Mouse (Mus musculus) C2C12 (cell line): ENCODE data around the gene Bcor.

Experiments used
- CEBPB ChIP-seq: IDR thresholded peaks from one replicate; pipeline ENCODE4 v1.6.1; 2011; ENCODE audit warnings: low read depth, mild to moderate bottlenecking, control low read depth, moderate library complexity
- CTCF ChIP-seq: IDR thresholded peaks from one replicate; pipeline ENCODE4 v1.5.1; 2011; ENCODE audit not compliant: control insufficient read depth, insufficient read depth, insufficient read length
- MAX ChIP-seq: IDR thresholded peaks from one replicate; pipeline ENCODE4 v1.6.1; 2011; ENCODE audit warnings: mild to moderate bottlenecking, control low read depth
- MYOD1 ChIP-seq: IDR thresholded peaks from one replicate; pipeline ENCODE4 v1.6.1; 2011; ENCODE audit warnings: low read depth; ENCODE audit not compliant: control insufficient read depth, insufficient read length
- USF1 ChIP-seq: IDR thresholded peaks from one replicate; pipeline ENCODE4 v1.6.1; 2011; ENCODE audit warnings: low read depth, mild to moderate bottlenecking, control low read depth, moderate library complexity

GRCm38 (mm10) chrX:12065782-12066181 lies 94.4 kb downstream of the Bcor start:
- TF ChIP-seq USF1: no peak
- no peak for TF ChIP-seq CTCF
- TF ChIP-seq CEBPB: no peak
- no peak for TF ChIP-seq MAX
- no peak for TF ChIP-seq MYOD1
